Mouse (Mus musculus) CH12F3 (cell line): Measurements from ENCODE around the gene Tmc5.

Source experiments
- in situ Hi-C: fragments of 300-500 bp; cut with MboI; formaldehyde crosslinking; loops from 2 replicates; pipeline ENCODE4 v1.14.3; 2020; ENCODE audit warnings: low sequenced_read_pairs

The Tmc5 gene

DNA sequence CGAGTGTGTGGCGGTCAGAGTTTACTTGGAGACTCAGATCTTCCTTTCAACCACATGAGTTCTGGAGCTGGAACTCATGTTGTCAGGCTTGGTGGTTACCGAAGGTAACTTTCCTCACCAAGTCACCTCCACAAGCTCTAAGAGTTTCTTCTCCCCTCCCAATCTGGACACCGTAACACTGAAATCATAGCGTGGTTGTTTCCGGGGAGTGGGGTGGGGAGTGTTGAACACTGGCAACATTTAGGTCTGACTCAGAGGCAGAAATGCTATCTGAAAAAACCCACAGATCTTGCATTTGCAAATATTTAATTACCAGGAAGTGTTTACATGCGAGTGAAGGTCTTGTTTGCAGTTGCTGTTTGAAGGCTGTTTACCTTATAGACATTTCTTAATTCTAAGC lies 12.7 kb downstream of the Tmc5 start:
- in situ Hi-C loops: no loop called here

DNA sequence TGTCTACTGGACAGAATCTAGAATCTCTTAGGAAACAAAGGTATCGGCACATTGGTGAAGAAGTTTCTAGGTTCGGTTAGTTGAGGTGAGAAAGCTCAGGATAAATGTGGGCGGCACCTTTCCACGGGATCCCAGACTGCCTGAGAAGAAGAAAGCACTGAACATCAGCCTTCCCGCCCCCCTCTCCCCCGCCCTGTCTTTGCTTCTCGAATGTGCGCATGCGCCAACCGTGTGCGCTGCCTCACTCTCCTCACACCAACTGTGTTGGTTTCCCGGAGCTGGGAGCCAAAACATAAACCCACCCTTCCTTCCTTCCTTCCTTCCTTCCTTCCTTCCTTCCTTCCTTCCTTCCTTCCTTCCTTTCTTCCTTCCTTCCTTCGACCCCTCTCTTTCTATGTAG lies 13.6 kb downstream of the Tmc5 start:
- in situ Hi-C loops: no loop called here

DNA sequence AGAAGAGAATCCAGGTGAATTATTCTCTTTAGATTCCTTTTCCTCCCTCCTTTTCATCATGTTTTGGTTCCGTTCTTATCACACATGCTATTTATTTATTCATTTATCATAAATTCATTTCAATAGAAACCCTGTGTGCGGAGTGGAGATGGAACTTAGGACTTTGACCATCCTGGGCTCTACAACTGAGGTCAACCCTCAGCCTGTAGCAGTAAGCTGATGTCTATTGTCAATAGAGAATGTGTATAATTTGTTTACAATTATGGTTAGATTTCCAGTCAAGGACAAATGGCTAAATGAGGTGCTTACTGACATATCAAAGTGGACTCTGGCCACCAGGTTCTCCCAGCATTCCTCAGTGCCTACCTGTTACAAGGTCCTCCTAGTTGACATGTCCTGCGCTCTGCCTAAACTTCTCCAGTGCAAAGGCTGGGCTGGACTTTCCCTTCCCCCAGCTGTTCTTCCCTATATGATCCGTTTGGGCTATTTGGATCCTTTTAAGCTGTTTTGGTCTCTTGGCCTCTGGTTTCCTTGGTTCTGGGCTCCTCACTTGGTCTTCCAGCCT lies 14.2 kb downstream of the Tmc5 start:
- in situ Hi-C loops: no loop called here

DNA sequence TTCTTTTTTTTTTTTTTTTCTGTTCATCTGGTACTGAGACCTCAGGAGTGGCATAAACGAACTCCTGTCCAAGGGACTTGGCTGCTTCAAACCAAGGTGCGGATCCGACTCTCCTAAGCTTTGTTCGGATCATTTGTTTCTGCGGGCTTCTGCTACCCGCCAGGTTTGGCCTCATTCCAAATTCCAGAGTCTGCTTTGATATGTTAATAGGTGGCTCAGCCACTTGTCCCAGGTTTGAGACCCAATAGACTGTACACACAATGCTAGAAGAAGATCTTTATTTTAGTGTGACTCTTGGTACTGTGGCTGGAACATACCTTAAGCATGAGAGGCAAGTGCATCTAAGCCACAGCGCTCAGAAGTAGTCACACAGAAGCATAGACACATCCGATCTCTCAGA lies 14.8 kb downstream of the Tmc5 start:
- in situ Hi-C loops: no loop called here

DNA sequence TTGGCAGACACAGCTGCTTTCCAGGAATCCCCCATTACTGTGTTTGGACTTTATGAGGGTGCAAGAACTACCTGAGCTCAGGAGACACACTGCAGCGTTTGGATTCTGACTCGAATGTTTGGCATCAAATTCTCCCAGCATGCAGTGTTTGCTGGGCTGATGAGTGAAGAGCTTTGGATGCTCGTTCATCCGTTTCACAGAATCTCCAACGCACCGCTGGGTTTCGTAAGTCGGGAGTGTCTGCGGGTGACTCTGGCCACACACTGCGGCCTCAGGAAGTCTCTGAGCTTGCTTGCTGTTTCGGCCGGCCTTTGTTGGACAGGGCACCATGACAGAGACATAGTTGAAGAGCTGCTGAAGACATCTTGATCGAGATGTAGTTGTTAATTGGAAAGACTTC lies 17.0 kb downstream of the Tmc5 start:
- in situ Hi-C loops: no loop called here

DNA sequence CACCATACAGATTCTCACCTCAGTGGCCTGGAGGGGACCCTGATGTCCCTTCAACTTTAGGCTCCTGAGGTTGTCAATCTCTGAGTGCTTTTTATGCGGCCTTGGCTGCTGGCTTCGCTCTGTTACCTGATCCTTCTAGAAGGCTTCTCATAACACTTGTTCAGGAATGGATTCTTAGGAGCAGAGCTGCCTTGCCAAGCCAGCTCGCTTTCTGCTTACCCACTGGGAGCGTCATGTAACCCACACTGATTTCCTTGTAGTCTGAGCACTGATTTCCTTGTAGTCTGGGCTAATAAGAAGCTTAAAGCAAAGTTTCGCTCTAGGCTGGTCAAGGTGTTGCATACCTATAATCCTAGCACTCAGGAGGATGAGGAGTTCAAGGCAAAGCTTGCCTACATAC lies 21.0 kb downstream of the Tmc5 start:
- in situ Hi-C loops: no loop called here

DNA sequence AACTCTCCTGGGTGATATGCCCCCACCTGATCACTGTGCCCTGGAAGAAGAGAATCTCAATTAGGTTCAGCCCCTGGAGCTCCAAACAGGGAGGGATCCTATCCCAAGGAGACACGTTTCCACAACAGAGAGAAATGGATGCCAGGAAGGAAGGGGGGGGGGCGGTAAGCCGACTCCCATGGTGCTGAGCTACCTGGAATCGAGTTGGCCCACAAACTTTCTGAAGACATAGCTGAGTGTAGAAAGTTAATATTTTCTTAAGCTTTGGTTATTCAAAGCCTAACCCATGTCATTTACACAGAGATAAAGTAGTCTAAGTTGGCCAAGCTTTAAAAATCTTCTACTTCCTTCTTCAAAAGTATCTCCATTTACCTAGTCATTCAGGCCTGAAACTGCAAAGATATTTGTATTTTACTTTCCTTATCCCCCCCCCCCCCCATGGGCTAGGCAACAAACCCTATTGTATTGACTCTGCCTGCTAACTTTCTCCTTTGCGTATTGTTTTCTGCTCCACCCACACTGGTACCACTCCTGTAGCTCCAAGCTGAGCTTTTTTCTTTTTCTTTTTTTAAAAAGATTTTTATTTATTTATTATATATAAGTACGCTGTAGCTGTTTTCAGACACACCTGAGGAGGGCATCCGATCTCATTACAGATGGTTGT lies 23.3 kb downstream of the Tmc5 start:
- in situ Hi-C loops: no loop called here

DNA sequence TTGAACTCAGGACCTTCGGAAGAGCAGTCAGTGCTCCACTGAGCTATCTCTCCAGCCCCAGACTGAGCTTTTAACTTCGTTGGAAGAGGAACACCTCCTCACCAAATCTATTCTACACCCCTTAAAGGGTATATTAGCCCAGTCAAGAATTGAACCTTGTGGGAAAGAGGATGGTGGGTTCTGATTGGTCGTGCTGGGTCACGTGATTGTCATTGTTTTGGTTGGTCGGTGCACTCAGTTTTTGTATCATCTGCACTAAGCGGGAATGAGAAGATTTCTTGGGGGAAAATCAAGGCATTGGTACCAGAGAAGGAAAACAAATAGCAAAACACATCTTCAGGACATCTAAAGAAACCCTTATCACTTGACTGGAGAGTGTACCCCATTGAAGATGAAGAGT lies 24.0 kb downstream of the Tmc5 start:
- in situ Hi-C loops: no loop called here

DNA sequence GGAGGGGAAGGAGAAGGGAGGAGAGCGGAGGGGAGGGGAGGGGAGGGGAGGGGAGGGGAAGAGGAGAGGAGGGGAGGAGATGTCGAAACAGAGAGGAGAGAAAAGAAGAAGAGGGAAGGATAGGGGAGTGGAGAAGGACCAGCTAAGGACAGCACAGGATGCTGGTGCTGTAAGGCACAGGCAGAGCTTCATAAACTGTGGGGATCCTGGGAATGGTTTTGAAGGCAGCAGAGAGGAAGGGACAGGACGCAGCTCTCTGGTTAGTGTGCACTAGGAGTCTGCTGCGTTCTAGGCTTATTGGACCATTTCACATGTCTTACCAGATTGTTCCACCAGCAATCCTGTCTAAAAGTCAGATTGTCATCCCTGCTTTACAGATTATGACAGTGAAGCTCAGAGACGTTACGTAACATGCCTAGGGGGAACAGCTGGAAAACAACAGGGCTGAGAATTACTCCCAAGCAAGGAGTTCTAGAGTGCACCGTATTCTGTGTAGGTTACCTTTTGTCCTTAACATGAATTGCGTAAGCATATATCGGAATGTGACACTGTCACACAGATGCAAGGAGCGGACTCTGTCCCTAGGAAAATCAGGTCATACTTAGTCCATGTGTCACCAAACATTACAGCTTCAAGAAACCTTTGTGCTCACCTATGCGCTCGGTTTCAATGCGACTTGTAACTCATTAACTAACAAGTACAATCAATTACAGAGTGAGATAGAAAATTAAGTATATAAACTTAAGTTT lies 30.6 kb downstream of the Tmc5 start:
- in situ Hi-C loops: no loop called here

DNA sequence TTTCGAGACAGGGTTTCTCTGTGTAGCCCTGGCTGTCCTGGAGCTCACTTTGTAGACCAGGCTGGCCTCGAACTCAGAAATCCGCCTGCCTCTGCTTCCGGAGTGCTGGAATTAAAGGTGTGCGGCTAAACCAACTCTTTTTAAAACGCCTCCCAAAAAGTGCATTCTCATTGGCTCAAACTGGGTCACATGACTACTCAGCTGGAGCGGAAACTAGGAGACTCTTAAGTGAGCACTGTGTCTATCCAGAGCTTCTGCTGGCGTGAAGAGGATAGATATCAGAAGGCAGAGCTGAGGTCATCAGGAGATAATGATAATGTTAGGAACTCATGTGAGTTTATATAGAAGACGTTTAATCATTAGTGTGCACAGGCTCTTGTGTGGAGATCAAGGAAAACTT lies 36.0 kb downstream of the Tmc5 start:
- in situ Hi-C loops: no loop called here

DNA sequence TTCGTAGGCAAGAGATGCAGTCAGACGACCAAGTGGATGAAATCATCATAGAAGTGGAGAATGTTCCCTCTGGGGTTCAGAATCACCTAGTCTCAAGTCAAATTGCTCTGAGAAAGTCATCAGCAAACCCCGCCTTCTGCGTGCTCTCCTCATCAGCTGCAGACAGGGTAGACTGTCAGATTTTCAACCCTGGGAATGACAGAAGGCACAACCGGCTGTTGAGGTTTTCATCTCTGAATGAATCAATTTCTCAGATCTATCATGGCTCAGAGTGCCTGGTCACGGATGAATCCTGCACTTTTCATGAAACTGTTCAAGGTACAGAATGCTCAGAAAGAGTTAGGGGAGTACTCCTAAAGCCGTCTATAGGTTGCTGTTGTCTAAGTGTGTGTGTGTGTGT lies 36.9 kb downstream of the Tmc5 start:
- in situ Hi-C loops: no loop called here

DNA sequence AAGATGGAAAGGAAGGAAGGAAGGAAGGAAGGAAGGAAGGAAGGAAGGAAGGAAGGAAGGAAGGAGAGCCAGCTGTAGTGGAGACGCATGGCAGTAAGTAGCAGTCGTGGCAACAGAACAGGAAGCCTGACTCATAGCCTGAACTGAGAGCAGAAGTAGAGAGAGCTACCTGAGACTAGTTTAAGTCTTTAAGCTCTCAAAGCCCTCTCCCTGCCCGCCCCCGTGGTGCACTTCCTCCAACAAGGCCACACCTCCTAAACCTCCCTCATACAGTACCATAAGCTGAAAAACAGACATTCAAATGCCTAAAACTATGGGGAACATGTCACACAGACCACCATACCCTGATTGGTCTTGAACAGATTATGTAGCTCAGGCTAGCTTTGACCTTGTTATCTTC lies 40.4 kb downstream of the Tmc5 start:
- in situ Hi-C loops: no loop called here

DNA sequence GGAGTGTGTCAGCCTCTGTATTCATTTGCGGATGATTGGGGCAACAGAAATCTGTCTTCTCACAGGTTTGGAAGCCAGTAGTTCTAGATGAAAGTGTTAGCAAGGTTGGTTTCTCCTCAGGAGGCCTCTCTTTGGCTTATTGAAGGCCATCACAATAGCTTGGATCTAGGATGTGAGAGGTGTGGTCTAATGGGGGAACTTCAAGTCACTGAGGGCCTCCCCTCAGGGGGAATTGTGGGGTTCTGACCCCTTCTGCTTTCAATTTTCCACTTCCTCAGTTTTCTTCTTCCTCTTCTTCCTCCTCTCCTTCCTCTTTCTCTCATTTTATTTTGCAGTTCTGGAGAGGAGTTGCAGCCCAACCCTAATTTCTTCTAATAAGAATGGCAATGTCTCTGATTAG lies 49.1 kb downstream of the Tmc5 start:
- in situ Hi-C loops: no loop called here

DNA sequence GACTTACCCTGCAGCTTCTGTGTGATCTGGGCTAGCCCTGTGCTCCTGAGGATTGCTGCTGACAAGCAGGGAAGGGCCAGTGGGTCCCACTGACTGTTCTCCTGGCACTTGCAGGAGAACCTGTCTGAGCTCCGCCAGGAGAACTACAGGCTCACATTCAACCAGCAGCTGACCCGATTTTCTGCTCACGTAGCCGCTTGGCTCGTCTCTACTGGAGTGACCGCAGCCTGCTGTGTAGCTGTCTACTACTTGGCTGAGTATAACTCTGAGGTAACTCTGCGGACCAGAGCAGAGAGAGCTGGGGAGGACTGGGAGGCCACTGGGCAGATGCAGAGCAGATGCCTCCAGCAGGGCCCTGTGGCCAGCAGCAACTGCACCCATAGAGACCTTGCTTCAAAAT lies 52.2 kb downstream of the Tmc5 start:
- in situ Hi-C loops: no loop called here

DNA sequence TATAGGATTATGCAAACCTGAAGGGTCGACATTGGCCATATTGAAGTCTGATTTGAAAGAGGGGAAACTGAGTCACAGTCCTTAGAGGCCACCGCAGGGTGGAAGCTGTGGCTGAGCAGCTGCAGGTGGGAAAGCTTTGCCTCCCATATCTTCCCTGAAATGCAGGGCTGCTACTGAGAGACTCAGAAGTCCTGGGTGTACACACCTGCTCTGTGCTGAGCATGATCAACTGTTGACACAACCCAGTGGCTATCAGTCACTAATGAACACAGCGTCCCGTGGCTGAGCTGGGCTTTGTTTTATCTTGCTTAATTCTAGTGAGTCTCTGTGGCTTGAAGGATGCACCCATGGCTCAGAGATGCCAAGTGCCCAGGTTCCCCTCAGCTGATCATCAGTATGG lies 53.0 kb downstream of the Tmc5 start:
- in situ Hi-C loops: no loop called here

DNA sequence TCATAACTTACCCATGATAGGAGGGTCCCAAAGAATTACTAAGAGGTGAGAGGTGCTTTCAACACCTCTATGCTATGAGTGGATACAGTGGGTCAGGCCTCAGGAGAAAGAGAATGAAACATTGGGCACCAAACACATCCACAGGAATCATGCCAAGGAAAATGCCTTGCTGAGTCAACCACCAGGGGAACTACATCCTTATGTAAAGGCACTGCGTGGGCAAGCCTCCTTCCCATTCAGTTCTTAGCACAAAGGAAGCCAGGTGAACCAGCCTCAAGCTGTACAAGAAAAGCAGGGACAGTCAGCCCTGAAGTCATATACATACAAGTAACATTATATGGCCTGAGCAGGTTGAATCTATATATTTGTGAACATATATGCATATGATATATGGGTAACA lies 53.8 kb downstream of the Tmc5 start:
- in situ Hi-C loops: no loop called here

DNA sequence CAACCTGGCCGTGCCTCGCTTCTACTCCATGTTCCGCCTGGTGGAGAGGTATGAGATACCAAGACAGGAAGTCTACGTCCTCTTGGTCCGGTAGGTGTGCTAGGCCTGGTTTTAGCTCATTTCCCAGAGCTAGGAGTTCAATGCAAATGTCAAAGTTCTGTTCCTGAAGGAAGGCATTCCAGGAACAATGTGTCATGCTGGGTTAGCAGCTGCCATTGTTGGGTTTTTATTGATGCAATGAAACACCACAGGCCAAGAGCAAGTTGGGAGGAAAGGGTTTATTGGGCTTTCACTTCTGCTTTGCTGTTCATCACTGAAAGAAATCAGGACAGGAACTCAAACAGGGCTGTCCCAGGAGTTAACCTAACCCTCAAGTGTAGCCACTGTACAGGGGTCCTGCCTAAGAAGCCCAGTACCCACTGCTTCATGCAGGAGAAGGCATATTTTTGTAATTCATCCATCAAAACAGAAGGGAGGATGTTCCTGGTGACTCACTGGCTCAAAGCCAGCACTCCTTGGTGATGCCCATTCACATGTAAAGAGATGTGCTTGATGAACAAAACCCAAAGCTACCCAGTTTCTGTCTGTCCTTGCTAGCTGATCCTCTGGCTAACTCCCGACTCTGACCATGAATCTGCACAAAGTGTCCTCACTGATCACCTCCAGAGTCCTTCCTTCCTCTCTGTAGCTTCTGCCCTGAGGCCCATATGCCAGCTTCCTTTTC lies 55.6 kb downstream of the Tmc5 start:
- in situ Hi-C loops: no loop called here

DNA sequence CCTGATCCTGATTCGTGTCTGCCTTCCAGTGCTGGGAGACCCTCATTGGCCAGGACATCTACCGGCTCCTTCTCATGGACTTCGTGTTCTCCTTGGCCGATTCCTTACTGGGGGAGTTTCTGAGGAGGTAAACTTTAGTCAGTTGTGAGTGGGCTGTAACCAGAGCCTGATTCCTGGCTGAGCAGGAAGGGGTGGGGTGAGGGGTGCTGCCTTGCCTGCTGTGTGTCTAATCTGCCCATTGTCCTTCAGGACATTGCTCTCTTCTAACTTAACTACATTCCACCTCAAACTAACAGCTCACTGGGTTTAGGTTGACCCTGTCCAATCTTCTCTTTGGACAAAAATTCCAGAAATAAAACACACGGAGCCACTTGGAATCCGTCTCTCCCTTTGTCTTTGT lies 59.6 kb downstream of the Tmc5 start:
- in situ Hi-C loops: no loop called here

DNA sequence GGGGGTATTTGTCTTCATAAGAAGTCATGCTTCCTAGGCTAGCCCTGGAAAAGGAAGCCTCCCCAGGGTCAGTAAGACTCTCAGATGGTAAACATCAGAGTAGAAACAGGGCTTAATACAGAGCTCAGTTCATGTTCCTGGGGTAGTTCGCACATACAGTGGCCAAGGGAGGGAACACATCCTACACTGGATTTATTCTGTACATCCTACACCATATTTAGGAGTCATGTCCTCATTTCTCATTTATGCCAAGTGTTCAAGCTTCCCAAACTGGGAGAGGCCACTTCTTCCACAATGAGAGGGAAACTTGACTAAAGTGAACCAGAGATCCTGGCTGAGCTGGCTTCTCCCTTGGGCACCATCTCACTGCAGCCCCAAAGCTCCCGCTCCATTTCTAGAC lies 70.7 kb downstream of the Tmc5 start:
- in situ Hi-C loops: no loop called here

DNA sequence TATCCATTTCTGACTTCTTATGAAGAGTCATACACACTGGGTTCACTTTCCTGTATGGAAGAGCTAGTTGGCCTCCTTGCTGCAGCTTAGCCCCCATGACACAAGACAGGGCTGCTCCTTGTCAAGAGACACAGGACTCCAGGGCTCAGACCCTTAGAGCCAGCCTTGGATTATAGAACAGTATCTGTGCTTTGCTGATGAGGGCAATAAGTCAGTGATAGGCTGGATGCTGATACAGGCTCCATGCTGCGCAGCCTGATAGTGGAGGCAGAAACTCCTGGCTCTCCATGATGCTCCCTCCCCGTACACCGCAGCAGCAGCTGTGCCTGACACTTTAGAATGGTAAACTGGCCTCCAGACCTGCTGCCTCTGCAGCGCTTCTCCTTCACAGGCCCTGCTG lies 73.0 kb downstream of the Tmc5 start:
- in situ Hi-C loops: no loop called here

DNA sequence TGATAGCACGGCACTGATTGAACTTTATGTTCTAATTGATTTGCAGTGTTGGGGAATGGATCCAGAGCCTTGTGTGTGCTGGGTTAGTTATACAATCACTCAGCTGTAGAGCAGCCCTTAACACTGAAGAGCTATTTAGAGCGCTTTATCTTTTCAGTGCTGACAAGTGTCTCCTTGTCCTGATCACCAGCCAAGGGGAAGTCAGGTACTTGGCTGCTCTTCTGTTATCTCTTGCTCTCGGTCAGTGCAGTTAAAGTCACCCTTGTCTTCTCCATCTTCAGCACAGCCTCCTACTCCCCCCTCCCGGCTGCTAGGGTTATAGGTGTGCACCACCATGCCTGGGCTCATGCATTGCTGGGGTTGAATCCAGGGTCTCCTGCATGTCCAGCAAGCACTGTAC lies 79.7 kb downstream of the Tmc5 start:
- in situ Hi-C loops: no loop called here

DNA sequence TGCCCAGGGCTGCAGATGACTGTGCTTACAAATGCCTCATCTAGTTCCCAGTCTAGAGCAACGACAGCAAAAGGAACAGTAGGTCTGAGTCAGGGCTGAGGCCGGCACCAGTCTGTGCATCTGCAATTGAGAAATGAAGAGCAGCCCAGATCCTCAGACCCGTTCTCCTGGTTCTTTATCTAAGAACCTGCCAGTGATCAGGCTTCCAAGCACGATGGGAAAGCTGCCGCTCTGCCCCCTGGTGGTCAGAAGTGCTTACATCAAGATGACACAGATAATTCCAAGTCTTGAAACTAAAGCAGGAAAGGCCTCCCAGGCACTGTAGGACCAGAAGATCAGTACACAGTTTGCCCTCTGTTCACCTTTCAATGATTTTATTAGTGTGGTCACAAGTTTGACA lies 91.1 kb downstream of the Tmc5 start:
- in situ Hi-C loops: no loop called here
